Mouse (Mus musculus) left cerebral cortex, adult 18-20 months (tissue): ENCODE results near the gene Ctsj. TPM values are rescaled to one million over a fixed set of nuclear protein-coding genes. Genes with fewer than 3 reads are reported as not detected.
"Not testable (repeated sequence)": the region's sequence is repeated elsewhere in the genome, so short reads cannot be mapped to it uniquely, and the experiment has no call there.

ENCODE experiments used
- DNase-seq, 2 experiments: peaks; one replicate each; pipeline ENCODE4 v3.0.0; 2021 to 2022; ENCODE audit warnings: low spot score in 2 of 2, mixed read lengths in 1 of 2
- long read RNA-seq, 2 experiments: library from polyadenylated mRNA; stranded (forward); transcript quantifications; one replicate each; pipeline ENCODE4 v2.0.0; 2021
- total RNA-seq, 2 experiments: library from RNA; stranded (reverse); gene quantifications; 2 replicates each; pipeline ENCODE4 v1.2.3; 2021

The Ctsj gene
- not detected for total RNA-seq
- long read RNA-seq, experiment 1 = 0 reads
- long read RNA-seq, experiment 2 = 0 reads

- no peak for DNase-seq
Measured at GRCm38 (mm10) chr13:61005859-61006258, at the start of gene Ctsj. TSS of gene Ctsj (minus strand) at chr13:61005959.

GRCm38 (mm10) chr13:61040531-61040930 is 34.8 kb upstream of the Ctsj start, which contains the start of gene Ctsq:
TSS of gene Ctsq (minus strand) at chr13:61040631.
- no peak for DNase-seq

- no peak for DNase-seq
Measured at GRCm38 (mm10) chr13:61022785-61023184, 17.0 kb upstream of the Ctsj start.

GRCm38 (mm10) chr13:61021844-61022243 is 16.1 kb upstream of the Ctsj start:
- no peak for DNase-seq

GRCm38 (mm10) chr13:61010171-61010570 is 4.4 kb upstream of the Ctsj start:
- DNase-seq = no peak

GRCm38 (mm10) chr13:60997600-60997999 is 8.2 kb downstream of the Ctsj start:
- no peak for DNase-seq

GRCm38 (mm10) chr13:60986915-60987314 is 18.8 kb downstream of the Ctsj start:
- not testable (repeated sequence) for DNase-seq

GRCm38 (mm10) chr13:60972319-60972718 is 33.4 kb downstream of the Ctsj start:
- not testable (repeated sequence) for DNase-seq

- not testable (repeated sequence) for DNase-seq
Measured at GRCm38 (mm10) chr13:60963985-60964384, 41.8 kb downstream of the Ctsj start.

- no peak for DNase-seq
Measured at GRCm38 (mm10) chr13:60961706-60962105, 44.1 kb downstream of the Ctsj start.

Other genes with a start within 250 kb of the Ctsj start
- not detected for gene BC051665, start 219.6 kb downstream of the Ctsj start, total RNA-seq
- gene Ctsll3, start 203.1 kb downstream of the Ctsj start, total RNA-seq = not detected
- not detected for gene 4930486L24Rik, start 141.5 kb downstream of the Ctsj start, total RNA-seq
- under 1 TPM in 1 of 2 experiments, not detected in 1; 0.51 TPM for gene Gm49392, start 109.1 kb downstream of the Ctsj start, total RNA-seq
- gene Ctla2b, start 108.5 kb downstream of the Ctsj start, total RNA-seq = 1 to 10 TPM; 1.9 to 2.2 TPM
- not detected for gene Tpbpb, start 101.1 kb downstream of the Ctsj start, total RNA-seq
- not detected for gene Gm49393, start 70.4 kb downstream of the Ctsj start, total RNA-seq
- gene Gm49391, start 69.4 kb downstream of the Ctsj start, total RNA-seq = under 1 TPM; 0.49 to 0.66 TPM
- 10 to 100 TPM; 15.6 to 17.2 TPM for gene Ctla2a, start 69.3 kb downstream of the Ctsj start, total RNA-seq
- not detected for gene Tpbpa, start 64.0 kb downstream of the Ctsj start, total RNA-seq
- gene Ctsq, start 34.7 kb upstream of the Ctsj start, total RNA-seq = not detected
- not detected for gene Ctsr, start 158.3 kb upstream of the Ctsj start, total RNA-seq
- not detected for gene Cts6, start 197.5 kb upstream of the Ctsj start, total RNA-seq
- gene Cts8, start 249.4 kb upstream of the Ctsj start, total RNA-seq = not detected